Mouse (Mus musculus): ENCODE measurements around the gene Adcy2. TPM values are rescaled to one million over a fixed set of nuclear protein-coding genes. Genes with fewer than 3 reads are reported as not detected.

Gene Adcy2
- total and polyA plus RNA-seq, 2 experiments from 2014 or later, result 11.3 to 32.8 TPM

DNA sequence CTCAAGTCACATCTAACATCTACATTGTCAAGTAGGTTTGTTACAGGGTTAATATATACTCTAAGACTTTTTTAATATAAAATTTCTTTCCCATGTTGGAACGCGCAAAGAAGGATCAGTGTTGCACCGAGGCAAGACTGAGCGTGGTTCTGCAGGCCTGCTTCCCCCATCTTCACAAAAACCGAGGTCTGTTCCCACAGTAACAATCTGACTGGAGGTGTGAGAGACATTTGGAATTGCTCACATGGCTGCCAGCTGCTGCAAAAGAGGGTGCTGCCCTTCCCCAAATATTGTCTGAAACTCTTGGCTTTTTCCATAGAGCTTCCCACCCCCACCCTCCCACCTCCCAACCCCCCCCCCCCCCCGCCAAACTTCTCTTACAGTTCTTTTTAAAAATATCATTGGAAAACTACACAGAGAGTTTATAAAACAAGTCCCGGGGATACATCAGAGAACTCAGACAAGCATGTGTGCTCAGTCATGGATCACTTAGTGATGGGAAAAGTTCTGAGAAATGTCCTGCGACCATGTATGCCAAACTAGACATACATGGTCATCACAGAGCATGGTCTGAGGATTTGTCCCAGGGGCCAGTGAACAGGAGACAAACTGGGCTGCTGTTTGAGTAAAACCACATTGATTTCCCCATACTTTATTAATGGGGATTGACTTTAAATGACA, 67.6 kb downstream of the Adcy2 start:
- no peak for DNase-seq
- 84% methylated on average over 8 of the region's 8 CpGs for WGBS
- no peaks in the 10 kb centered on the region for H3K4me1 ChIP-seq (ENCODE audit: insufficient read depth)
- no peak overlapping the region for H3K9ac ChIP-seq
- peak; percentile 55 for ATAC-seq
- H3K36me3 ChIP-seq (ENCODE audit: insufficient read depth), result no peaks in the 10 kb centered on the region
- TF ChIP-seq CTCF (IDR thresholded peaks at IDR 0.05; ENCODE audit: low read depth), result no peak
- no peaks in the 10 kb centered on the region for H3K9me3 ChIP-seq (ENCODE audit: low read length)
- no peaks in the 10 kb centered on the region for H3K27me3 ChIP-seq (ENCODE audit: insufficient read depth, low read length)
- H3K4me3 ChIP-seq (ENCODE audit: low read depth, low read length), result no peak overlapping the region
- H3K27ac ChIP-seq (ENCODE audit: low read depth, low read length), result no peak overlapping the region
- no peak overlapping the region for H3K4me2 ChIP-seq (ENCODE audit: low read depth)

DNA sequence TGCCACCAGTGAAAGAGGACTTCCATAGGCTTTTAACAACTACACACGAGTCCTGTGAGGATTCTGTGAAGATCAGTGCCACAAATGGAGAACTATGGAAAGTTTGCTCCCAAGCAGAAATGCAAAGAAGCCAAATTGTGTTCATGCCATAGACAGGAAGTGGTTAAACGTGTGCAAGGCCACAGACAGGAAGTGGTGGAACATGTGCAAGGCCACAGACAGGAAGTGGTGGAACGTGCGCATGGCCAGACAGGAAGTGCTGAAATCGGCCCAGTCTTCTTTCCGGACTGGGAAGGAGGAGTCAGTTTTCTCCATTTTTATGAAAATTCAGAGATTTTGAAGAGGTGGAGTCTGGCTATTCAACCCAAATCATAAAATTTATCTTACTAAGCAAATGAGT, 70.9 kb downstream of the Adcy2 start:
- Histone ChIP-seq H3K4me3 (ENCODE audit: low read depth, low read length) (no peak overlapping the region), H3K36me3 (ENCODE audit: insufficient read depth) (no peaks in the 10 kb centered on the region), H3K27ac (ENCODE audit: low read depth, low read length) (no peak overlapping the region), H3K9ac (no peak overlapping the region), H3K9me3 (ENCODE audit: low read length) (0 out of 2 replicates have a peak, but pooled peaks cover 4% of the 10 kb centered on the region), H3K4me1 (ENCODE audit: insufficient read depth) (no peaks in the 10 kb centered on the region), H3K4me2 (ENCODE audit: low read depth) (no peak overlapping the region), H3K27me3 (ENCODE audit: insufficient read depth, low read length) (no peaks in the 10 kb centered on the region)
- 81% methylated on average over 6 of the region's 6 CpGs for WGBS
- DNase-seq, result no peak
- ATAC-seq, result no peak
- TF ChIP-seq CTCF (IDR thresholded peaks at IDR 0.05; ENCODE audit: low read depth), result no peak

DNA sequence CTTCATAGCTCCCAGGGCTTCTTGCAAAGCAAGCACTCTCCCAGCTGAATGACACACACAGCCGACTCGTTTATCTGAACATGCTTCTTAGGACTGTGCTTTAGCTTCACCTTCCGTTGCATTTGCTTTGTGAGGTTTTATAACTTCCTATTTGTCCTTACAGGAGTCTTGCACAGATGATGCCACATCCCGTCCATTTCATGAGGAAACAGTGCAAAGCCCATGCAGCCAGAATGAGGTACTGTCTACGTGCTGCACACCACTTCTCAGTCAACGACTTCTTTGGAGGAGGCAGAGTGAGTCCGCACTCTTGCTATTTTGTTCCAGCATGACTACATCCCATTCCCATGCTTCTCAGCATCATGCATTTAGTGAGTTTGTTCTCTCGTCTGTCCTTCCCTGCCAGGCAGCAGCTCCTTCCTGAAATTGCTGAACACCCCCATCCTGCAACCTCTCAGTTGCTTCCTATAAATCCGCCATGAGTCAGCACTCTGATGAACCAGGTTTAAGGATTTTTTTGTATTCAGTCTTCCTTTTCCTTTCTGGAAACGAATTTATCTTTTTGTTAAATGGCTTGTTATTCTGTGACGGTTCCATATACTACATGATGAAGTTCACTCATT, 85.6 kb downstream of the Adcy2 start:
- DNase-seq, result no peak

DNA sequence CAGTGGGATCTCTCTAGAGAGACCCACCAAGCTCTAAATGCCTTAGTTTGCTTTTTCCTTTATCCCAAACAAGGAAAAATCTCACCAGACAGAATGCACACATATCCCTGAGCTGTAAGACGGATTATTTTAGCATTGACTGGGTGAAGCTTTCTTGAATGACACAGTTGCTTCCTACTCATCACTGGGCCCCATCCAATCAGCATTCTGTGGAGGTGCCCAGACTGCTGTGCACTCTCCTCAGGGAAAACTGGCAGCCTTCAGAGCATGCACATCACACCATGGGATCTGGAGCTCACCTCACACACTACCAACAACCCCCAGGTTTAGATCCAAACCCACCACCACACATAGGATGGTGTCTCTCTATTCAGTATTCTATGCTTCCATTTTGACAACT, 92.7 kb downstream of the Adcy2 start:
- H3K36me3 ChIP-seq (ENCODE audit: insufficient read depth), result no peaks in the 10 kb centered on the region
- peak; percentile 29 for ATAC-seq
- H3K9ac ChIP-seq, result no peak overlapping the region
- H3K4me3 ChIP-seq (ENCODE audit: low read depth, low read length), result no peak overlapping the region
- H3K9me3 ChIP-seq (ENCODE audit: low read length), result no peaks in the 10 kb centered on the region
- 41% methylated on average over 1 of the region's 1 CpGs for WGBS
- TF ChIP-seq CTCF (IDR thresholded peaks at IDR 0.05; ENCODE audit: low read depth), result no peak
- no peak overlapping the region for H3K27ac ChIP-seq (ENCODE audit: low read depth, low read length)
- H3K4me2 ChIP-seq (ENCODE audit: low read depth), result no peak overlapping the region
- no peak for DNase-seq
- no peaks in the 10 kb centered on the region for H3K4me1 ChIP-seq (ENCODE audit: insufficient read depth)
- no peaks in the 10 kb centered on the region for H3K27me3 ChIP-seq (ENCODE audit: insufficient read depth, low read length)

More for the DNA sequence above, 85.6 kb downstream of the Adcy2 start:
- H3K36me3 ChIP-seq (ENCODE audit: insufficient read depth), result no peaks in the 10 kb centered on the region
- H3K27me3 ChIP-seq (ENCODE audit: insufficient read depth, low read length), result no peaks in the 10 kb centered on the region
- no peak overlapping the region for H3K4me2 ChIP-seq (ENCODE audit: low read depth)
- H3K9me3 ChIP-seq (ENCODE audit: low read length), result no peaks in the 10 kb centered on the region
- H3K4me1 ChIP-seq (ENCODE audit: insufficient read depth), result no peaks in the 10 kb centered on the region
- H3K4me3 ChIP-seq (ENCODE audit: low read depth, low read length), result no peak overlapping the region
- no peak for ATAC-seq
- WGBS, result 86% methylated on average over 11 of the region's 11 CpGs
- no peak overlapping the region for H3K27ac ChIP-seq (ENCODE audit: low read depth, low read length)
- TF ChIP-seq CTCF (IDR thresholded peaks at IDR 0.05; ENCODE audit: low read depth), result no peak
- H3K9ac ChIP-seq, result no peak overlapping the region

DNA sequence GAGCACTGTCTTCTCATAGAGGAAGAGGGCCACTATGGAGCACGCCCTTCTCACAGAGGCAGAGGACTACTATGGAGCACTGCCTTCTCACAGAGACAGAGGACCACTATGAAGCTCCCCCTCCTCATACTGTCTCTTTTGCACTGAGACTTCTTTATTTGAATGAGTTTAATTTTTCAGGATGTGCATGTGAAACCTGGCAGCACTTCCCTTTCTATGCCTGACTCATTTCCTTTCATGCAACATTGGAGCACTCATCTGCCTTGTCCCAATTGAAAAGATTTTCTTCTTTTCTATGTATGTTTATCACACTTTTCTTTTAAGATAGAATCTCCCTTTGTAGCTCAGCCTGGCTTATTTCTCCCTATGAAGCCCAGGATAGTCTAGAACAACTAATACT, 96.6 kb downstream of the Adcy2 start:
- WGBS, result 81% methylated on average over 1 of the region's 1 CpGs
- no peaks in the 10 kb centered on the region for H3K27me3 ChIP-seq (ENCODE audit: insufficient read depth, low read length)
- H3K9me3 ChIP-seq (ENCODE audit: low read length), result no peaks in the 10 kb centered on the region
- no peaks in the 10 kb centered on the region for H3K4me1 ChIP-seq (ENCODE audit: insufficient read depth)
- H3K36me3 ChIP-seq (ENCODE audit: insufficient read depth), result no peaks in the 10 kb centered on the region
- ATAC-seq, result no peak
- TF ChIP-seq CTCF (IDR thresholded peaks at IDR 0.05; ENCODE audit: low read depth), result no peak
- DNase-seq, result no peak
- H3K4me2 ChIP-seq (ENCODE audit: low read depth), result no peak overlapping the region
- no peak overlapping the region for H3K9ac ChIP-seq
- H3K4me3 ChIP-seq (ENCODE audit: low read depth, low read length), result no peak overlapping the region
- H3K27ac ChIP-seq (ENCODE audit: low read depth, low read length), result no peak overlapping the region

DNA sequence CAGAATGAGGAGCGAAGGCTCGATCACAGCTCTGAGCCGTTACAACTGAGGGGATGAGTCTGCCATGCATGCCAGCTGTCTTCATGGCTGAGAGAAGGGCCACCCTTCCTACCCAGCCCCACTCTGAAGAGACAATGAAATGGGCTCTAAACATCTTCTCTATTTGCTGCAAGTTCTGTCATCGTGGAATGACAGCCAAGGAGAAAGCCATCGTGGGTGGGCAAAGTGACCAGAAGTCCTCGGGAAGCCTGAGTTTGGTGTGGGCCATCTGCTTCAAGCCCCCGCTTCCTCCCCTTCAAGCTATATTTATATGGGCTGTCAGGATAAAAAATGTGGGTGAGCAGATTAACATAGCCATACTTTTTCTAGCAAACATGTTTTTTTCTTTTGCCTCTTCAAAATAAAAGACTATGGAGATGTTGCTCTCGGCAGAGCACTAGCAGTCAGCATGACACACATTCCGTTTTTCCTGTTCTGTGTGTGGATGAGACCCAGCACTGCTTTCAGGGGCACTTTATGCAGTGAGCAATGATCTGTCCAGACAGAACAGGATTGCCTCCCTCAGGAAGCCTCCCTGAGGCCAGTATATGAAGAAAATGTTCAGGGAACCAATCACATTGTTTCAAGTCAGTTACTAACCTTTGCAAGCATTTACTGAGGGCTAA, 109.3 kb downstream of the Adcy2 start:
- WGBS, result 81% methylated on average over 9 of the region's 9 CpGs
- DNase-seq (peak; percentile 54), ATAC-seq (peak; percentile 82)
- Histone ChIP-seq H3K9me3 (ENCODE audit: low read length) (no peaks in the 10 kb centered on the region), H3K36me3 (ENCODE audit: insufficient read depth) (no peaks in the 10 kb centered on the region), H3K4me2 (ENCODE audit: low read depth) (no peak overlapping the region), H3K4me1 (ENCODE audit: insufficient read depth) (no peaks in the 10 kb centered on the region), H3K27ac (ENCODE audit: low read depth, low read length) (no peak overlapping the region), H3K27me3 (ENCODE audit: insufficient read depth, low read length) (no peaks in the 10 kb centered on the region), H3K4me3 (ENCODE audit: low read depth, low read length) (no peak overlapping the region), H3K9ac (no peak overlapping the region)
- TF ChIP-seq CTCF (IDR thresholded peaks at IDR 0.05; ENCODE audit: low read depth), result no peak

DNA sequence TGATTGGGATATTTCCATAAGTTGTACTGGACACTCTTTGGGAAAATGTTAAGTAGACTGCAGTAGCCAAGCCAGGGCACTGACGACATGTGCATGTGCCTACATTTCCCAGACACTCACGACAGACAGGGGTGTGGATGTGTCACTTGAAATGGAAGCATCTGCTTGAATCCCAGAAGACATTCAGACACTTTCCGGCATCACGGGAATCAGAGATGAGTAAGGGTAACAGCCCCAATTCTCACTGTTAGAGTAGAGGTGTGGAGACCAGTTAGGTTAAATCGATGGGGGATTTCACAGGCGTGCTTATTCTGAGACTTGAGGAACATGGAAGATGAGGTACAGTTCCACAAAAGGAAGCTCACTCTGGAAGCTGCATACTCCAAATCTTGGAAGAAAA, 130.6 kb downstream of the Adcy2 start:
- peaks cover 2% of the 10 kb centered on the region; the same call in 1 of the 2 replicates for H3K4me1 ChIP-seq (ENCODE audit: insufficient read depth)
- H3K4me3 ChIP-seq (ENCODE audit: low read depth, low read length), result no peak overlapping the region
- ATAC-seq (no peak), DNase-seq (no peak)
- no peak overlapping the region for H3K9ac ChIP-seq
- H3K4me2 ChIP-seq (ENCODE audit: low read depth), result no peak overlapping the region
- H3K36me3 ChIP-seq (ENCODE audit: insufficient read depth), result no peaks in the 10 kb centered on the region
- H3K9me3 ChIP-seq (ENCODE audit: low read length), result no peaks in the 10 kb centered on the region
- H3K27ac ChIP-seq (ENCODE audit: low read depth, low read length), result peak overlapping the region; percentile 66; the same call in 1 of the 2 replicates
- TF ChIP-seq CTCF (IDR thresholded peaks at IDR 0.05; ENCODE audit: low read depth), result no peak
- 86% methylated on average over 6 of the region's 6 CpGs for WGBS
- no peaks in the 10 kb centered on the region for H3K27me3 ChIP-seq (ENCODE audit: insufficient read depth, low read length)

Data from forebrain, postnatal 0 days (tissue).